Mouse (Mus musculus) ES-E14 (cell line): ENCODE measurements around the gene Csrnp1.

Source experiments
- CHD2 ChIP-seq: IDR thresholded peaks from 2 replicates; pipeline ENCODE4 v1.6.1; 2014; ENCODE audit warnings: mild to moderate bottlenecking, low read depth, low read length, inconsistent platforms
- HCFC1 ChIP-seq: IDR thresholded peaks from 2 replicates; pipeline ENCODE4 v1.6.1; 2012; ENCODE audit warnings: low read length, inconsistent platforms, borderline replicate concordance; ENCODE audit not compliant: insufficient read depth
- MAFK ChIP-seq: IDR thresholded peaks from 2 replicates; pipeline ENCODE4 v1.6.1; 2014; ENCODE audit warnings: mild to moderate bottlenecking, low read depth, low read length, inconsistent platforms; ENCODE audit not compliant: insufficient read depth
- ZC3H11A ChIP-seq: IDR thresholded peaks from 2 replicates; pipeline ENCODE4 v1.6.1; 2012; ENCODE audit warnings: low read depth, mild to moderate bottlenecking, inconsistent platforms, low read length, borderline replicate concordance
- ZNF384 ChIP-seq: IDR thresholded peaks from 2 replicates; pipeline ENCODE4 v1.6.1; 2012; ENCODE audit warnings: low read depth, low read length, inconsistent platforms

DNA sequence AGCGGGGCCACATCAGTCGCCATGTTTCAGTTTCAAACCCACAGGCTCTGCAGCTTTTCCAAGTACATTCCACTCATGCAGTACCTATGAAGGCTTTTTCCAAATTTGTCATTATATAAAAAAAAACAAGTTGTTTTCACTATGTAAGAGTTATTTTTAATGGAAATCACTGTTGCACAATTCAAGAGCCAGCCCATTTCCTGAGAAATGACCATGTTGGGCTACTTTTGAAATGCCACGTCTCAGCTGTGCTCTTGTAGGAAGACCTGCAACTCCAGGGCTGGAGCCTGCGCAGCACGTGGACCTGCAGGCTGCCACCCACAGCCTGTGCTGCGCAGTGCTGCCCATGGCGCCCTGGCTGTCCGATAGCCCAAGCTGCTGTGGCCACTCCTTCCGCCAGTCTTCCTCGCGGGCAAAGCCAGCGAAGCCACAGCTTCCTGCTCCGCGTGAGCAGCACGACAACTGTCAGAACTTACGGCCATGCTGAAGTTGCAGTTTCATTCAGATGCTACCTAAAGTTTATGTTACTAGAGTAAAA lies 59.3 kb downstream of the Csrnp1 start:
- TF ChIP-seq CHD2 = no peak
- no peak for TF ChIP-seq MAFK
- TF ChIP-seq ZNF384 = no peak
- TF ChIP-seq HCFC1 = no peak
- no peak for TF ChIP-seq ZC3H11A
